Mouse (Mus musculus) CH12.LX (cell line): ENCODE results near the gene Mael.

ENCODE experiments used
- CHD1 ChIP-seq: IDR thresholded peaks from 2 replicates; pipeline ENCODE4 v1.6.1; 2012; ENCODE audit warnings: low read depth, low read length, improper control_type of control experiment, inconsistent platforms
- CTCF ChIP-seq, 2 experiments: IDR thresholded peaks in 1 of 2; conservative IDR thresholded peaks in 1 of 2; 2 replicates each; pipeline ENCODE4 v1.5.1; 2011 to 2012; ENCODE audit warnings: low read depth in 2 of 2, low read length in 2 of 2, improper control_type of control experiment in 1 of 2, inconsistent platforms in 1 of 2, mild to moderate bottlenecking in 1 of 2, moderate library complexity in 1 of 2
- ETS1 ChIP-seq: conservative IDR thresholded peaks from 2 replicates; pipeline ENCODE4 v1.6.1; 2012; ENCODE audit warnings: low read depth, mild to moderate bottlenecking, inconsistent platforms, low read length, improper control_type of control experiment, moderate library complexity
- GABPA ChIP-seq: IDR thresholded peaks from 2 replicates; pipeline ENCODE4 v1.6.1; 2012; ENCODE audit warnings: low read depth, low read length, improper control_type of control experiment, inconsistent platforms; ENCODE audit not compliant: insufficient replicate concordance
- MXI1 ChIP-seq: IDR thresholded peaks from 2 replicates; pipeline ENCODE4 v1.6.1; 2011; ENCODE audit warnings: mild to moderate bottlenecking, low read depth, low read length, improper control_type of control experiment
- NELFE ChIP-seq: IDR thresholded peaks from 2 replicates; pipeline ENCODE4 v1.6.1; 2011; ENCODE audit warnings: low read depth, low read length, improper control_type of control experiment
- POLR2A ChIP-seq: IDR thresholded peaks from 2 replicates; pipeline ENCODE4 v1.6.1; 2011; ENCODE audit warnings: low read depth, mild to moderate bottlenecking, improper control_type of control experiment, low read length
- TCF12 ChIP-seq: IDR thresholded peaks from 2 replicates; pipeline ENCODE4 v1.6.1; 2014; ENCODE audit warnings: low read depth, mild to moderate bottlenecking, inconsistent platforms, low read length, improper control_type of control experiment
- USF2 ChIP-seq: conservative IDR thresholded peaks from 2 replicates; pipeline ENCODE4 v1.6.1; 2011; ENCODE audit warnings: low read depth, low read length, improper control_type of control experiment

- TF ChIP-seq NELFE (no peak), MXI1 (no peak), CTCF (conservative IDR thresholded peaks at IDR 0.05 in 1 of 2, IDR thresholded peaks at IDR 0.05 in 1 of 2; ENCODE audit: low read depth in 2 of 2, low read length in 2 of 2) (no peak), ETS1 (no peak), CHD1 (no peak), USF2 (no peak), TCF12 (no peak), GABPA (no peak), POLR2A (no peak)
Observed at GRCm38 (mm10) chr1:166283451-166283850, 44.9 kb upstream of the Mael start.
